Mouse (Mus musculus) spleen, adult 18-20 months (tissue): Measurements from ENCODE around the gene 1700029H14Rik.

ENCODE experiments used
- DNase-seq, 2 experiments: peaks; one replicate each; pipeline ENCODE4 v3.0.0; 2022; ENCODE audit warnings: mixed read lengths in 2 of 2

Gene 1700029H14Rik

DNA sequence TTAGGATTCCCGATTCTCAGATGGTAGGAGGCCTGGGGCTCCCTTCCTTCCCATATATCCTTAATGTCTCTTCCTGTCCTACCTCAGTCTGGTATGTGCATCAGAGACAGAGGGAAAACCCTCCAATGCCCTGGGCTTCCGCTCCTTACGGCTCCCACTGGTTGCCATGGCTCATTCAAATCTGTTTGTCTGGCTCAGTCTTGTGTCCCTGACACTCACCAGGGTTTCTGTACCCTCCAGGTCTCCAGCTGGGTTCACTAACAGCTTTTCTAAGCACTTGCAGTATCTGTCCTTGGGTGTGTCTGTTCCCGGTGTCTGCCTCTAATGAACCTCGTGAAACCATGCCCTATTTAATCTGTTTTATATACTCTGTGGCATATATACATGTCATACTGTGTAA is 20.7 kb downstream of the 1700029H14Rik start:
- no peak for DNase-seq

DNA sequence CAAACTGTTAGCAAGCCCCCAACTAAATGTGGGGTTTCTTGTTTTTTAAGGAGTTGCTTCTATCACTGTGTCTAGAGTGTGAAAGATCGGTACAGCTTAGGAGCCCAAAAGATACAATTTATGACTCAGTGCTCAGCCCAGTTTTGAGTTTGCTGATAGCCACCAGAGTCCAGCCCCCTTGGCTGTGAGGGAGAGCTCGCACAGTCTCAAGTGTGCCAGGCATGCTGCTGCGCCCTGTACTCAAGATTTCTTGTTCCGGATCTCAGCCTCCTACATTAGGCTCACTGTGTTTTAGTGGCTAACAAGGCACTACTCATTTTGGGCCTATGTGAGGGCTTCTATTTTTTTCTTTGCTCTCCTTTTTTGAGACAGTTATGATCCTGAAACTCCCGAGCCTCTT is 22.1 kb downstream of the 1700029H14Rik start:
- no peak for DNase-seq

DNA sequence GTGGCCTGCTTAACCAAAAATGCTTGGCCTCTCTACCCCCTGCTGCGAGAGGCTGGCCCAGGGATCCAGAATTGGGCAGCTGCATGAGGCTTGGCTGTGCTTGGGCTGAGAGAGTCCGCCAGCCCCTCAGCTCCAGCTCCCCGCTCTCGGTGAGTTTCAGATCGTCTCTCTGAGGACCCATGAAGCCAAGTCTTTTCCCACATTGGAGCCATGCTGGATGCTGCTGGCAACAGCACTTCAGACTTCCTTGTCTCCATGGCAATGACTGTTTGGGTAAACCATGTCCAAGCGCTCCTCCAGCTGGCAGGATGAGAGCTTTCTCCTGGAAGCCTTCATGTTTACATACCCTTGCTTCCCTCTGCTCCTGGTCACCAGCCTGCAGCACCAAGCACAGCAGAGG is 23.4 kb downstream of the 1700029H14Rik start:
- no peak for DNase-seq

DNA sequence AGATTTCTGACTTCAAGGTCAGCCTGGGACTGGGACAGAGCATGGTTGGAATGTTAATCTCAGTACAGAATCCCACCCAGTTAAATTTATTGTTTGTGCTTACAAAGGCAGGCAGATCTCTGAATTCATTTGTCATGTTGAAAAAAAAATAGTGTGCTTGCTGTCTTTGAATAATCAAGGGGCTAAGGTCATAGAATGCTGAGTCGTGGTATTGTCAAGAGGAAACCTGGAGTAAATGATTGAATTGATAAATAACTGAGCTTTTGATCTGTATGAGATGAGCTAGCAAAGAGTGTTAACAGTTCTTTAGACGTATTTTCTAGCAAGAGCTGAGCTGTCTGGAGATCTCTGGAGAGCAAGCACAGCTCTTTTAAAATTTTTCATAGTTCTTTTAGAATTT is 25.2 kb downstream of the 1700029H14Rik start:
- DNase-seq, result no peak

DNA sequence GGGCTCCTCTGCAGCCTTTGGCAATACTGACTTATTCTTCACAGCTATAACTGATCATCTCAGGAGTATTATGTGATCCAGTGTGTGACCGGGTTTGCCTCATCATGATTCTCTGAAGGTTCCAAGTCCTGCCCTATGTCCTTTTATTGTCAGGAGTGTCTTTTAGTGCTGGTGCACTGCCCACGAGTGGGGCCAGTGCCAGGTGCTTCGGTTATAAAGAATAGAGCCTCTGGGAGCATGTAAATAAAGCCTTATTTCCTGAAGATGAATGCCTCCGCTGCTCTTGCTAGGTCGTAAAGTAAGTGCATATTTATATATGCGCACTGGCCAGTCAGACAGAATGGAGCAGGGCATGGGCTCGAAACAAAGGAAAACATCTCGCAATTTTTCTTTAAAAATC is 29.1 kb downstream of the 1700029H14Rik start:
- DNase-seq, result no peak

DNA sequence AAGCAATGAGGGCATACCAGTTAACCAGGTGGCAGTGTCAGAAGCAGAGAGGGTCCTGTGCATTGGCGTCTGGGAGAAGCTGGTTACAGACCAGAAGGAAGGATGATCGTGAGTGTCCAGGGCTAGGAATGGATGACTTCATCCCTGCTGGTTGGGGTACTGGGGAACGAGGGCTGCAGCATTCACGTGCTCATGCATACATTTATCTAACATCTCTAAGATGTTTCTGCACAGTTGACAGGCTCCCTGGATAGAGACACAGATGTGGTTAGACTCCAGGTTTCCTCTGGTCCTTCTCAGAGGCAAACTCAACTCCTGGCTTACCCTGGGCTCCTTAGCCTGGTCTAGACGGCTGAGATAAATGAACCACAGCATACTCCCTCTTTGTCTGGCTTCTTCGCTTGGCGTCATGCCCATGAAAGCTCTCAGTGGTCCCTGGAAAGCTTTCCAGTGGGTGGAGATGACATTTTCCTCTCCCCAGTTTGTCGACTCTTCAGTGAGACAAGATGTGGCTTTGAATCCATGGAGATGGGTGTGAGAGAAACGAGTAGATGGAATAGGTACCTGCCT is 30.6 kb downstream of the 1700029H14Rik start:
- DNase-seq, result no peak

DNA sequence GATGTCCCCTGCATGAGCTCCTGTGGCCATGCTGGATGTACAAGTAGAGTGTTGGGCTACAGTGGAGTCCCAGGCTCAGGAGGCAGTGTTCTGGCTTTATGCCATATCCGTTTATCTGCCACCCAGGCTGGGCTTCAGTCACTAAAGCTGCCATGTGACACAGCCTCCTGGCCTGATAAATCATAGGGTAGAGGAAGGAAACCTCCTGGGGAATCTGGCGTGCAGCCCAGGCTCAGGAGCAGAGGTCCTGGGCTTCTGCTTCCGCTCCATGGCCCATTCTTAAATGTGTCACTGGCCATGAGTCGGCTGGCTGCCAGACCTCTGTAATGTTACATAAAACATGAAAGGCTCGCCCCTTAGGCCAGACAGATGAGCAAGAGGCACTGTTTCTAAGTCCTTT is 31.3 kb downstream of the 1700029H14Rik start:
- DNase-seq, result peak; percentile 26 to 29

DNA sequence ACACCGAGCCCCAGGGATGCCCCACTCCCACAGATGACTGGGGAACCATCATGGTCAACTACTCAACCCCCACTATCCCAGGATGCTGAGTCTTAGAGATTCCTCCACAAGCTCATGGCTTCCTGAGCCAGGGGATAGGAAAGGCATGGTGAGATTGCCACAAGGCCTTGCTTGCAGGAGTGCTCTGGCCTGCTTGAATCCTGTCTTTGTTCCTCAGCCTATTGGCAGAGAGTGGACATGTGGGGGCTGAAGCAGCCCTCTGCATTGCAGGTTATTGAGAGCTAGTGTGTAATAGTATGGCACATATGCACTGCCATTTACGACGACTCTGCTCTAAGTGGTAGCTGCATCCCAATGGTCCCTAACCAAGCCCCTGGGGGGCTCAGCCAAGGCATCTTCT is 31.9 kb downstream of the 1700029H14Rik start:
- no peak for DNase-seq

DNA sequence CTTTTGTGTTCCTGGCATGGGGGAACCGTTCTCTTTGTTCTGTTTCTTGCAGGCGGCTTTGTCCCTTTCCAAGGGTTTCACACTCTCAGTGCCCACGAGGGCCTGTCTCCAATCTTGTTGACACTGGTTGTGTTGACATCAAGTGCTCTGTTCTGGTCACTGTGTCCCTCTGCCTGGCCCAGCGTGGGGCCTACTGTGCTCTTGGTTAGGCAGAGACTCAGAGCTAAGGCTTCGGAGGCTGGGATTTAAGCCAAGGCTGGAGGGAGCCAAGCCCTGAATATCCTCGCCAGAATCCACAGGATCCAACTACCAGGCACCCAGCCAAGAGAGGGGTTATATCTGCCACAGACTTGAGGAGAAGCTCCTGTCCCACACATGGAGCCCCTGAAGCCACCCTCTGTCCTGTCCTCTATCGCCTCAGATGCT is 32.4 kb downstream of the 1700029H14Rik start:
- no peak for DNase-seq

DNA sequence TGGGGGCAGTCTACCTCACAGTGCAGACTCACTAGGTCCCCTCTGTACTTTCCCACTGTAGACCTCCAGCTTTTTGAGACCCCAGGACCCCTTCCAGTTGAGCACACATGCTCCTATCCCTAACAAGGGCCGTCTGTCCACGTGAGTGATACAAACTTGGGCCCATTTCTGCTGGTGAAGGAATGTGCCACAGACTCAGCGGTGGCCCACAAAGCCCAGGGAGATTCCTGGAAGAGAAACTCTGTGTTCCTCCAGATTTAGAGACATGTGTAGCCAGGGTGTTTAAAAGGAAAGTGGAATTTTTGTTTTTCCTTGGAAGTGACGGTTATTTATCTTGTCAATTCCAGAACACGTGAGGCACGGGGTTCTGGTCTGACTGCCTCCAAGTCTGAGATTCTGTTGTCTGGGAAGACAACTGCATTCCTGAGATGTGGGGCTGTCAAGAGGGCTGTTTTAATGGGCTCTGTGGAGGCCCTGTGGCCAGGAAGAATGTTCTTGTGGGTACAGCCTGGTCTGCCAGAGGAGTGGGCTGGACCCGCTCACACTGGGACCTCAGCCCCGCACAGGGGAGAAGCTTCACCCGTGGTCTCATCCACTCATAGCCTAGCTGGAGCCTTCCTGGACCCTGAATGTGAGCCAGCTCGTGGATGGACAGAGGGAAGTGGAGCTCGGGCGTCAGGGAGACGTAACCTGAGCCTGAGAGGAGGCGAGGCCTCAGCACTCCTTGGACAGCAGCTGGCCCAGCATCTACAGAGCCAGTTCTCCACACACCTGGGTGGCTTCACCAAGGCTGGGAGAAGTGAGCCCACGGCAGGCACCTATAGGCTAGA is 33.0 kb downstream of the 1700029H14Rik start:
- no peak for DNase-seq

DNA sequence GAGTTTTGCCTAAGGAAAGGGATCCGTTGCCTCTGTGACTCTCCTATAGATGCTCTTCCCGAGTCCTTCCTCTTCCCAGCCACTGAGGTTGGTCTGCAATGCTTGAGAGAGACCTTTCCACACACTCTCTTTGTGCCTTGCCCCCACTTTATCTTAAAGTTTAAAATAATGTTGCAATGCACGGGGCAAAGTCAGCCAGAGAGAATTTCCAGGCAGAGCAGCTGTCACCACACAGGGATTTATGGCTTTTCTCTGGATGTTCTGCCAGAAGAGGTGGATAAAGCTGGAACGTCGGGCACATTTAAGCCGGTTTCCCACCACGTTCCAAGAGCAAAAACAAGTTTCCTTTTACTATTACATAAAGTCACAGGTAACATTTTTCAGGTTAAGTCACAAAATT is 40.9 kb downstream of the 1700029H14Rik start:
- DNase-seq, result no peak

DNA sequence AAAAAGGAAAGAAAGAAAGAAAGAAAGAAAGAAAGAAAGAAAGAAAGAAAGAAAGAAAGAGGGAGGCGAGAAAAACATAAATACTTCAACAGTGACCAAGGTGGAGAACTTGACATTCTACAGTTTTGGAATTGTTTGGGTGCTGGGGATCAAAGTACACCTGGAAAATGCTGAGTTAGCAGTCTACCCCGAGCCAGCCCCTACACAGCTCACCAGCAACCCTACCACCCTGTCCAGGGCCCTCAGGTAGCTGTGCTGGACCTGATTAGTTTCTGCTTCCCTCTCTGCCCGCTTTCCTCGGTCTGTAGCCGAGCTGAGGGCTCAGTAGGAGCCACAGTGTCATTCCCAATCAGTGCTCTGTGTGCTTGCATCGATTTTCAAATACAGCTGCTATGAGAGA is 41.9 kb downstream of the 1700029H14Rik start:
- DNase-seq, result no peak

DNA sequence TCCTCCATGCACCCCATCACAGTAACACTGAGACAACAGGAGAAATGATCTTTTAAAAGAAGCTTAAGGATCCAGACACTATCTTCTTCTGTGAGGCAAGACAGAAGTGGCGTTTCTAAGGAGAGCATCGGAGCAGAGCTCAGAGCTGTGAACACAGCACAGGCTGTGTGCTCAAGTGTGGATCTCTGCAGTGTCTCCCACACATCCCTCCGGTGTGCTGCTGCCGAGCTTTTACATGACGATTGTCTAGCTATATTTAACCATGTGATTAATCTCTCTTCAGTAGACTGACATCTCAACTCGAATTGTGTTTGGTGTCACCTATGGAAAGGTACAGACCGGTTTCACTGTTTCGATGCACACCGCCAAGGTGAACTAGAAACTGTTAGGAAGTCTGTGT is 42.8 kb downstream of the 1700029H14Rik start:
- DNase-seq, result no peak

DNA sequence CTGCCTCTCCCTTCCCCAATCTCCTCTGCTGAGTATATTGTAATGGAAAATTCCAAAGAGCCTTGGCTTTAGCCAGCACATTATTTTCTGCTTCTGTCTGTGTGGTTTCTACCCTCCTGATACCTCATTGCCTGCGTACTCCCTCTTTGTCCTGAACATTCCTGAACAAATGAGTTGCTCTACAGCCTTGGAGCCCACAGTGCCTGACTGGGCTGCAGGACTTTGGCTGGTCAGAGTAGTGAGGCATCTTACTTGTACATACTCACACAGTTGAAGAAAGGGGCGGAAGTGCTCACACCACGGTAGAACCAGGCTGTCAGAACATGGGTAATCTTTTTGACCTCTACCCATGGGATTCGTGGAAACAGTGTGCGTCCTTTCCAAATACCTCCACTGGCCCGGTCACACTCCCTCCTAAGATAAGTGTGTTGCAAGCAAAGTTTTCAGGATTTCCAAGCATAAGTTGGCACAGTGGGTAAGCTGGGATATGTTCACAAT is 44.9 kb downstream of the 1700029H14Rik start:
- no peak for DNase-seq

DNA sequence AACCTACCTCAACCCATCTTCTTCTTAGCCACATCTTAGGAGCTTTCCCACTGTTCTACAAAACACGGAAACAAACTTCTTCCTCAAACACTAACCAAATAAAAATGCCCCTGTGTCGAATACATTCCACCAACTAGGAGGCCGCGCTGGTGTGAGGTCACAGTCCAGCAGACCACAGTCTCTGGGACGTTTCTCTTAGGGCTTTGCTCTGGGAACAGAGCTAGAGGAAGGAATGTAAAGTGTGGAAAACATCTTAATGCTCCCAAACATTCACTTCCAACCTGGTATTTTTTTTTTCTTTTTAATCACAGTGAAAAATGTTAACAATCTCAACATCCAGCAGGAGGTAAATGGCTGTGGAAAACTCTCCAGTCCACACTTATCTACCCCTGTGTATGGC is 45.5 kb downstream of the 1700029H14Rik start:
- DNase-seq, result no peak

DNA sequence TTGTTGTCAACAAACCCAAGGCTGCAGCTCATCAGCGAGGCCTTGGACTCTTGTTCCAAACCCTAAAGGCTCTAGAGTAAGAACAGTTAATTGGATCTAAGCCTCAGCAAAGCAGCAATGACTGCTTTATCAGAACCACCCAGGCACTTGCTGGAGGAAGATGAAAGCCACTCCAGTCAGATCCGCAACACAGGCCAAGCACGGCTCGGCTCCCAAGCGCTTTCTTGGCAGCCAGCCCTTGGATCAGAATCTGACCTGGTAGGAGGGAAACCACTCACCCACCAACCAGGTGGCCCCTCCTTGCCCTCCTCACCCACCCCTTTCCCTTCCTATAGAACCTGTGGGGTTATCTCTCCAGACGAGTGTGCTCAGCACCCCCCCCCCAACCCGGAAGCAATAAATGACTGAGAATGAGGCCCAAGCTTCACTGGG is 46.2 kb downstream of the 1700029H14Rik start:
- no peak for DNase-seq

DNA sequence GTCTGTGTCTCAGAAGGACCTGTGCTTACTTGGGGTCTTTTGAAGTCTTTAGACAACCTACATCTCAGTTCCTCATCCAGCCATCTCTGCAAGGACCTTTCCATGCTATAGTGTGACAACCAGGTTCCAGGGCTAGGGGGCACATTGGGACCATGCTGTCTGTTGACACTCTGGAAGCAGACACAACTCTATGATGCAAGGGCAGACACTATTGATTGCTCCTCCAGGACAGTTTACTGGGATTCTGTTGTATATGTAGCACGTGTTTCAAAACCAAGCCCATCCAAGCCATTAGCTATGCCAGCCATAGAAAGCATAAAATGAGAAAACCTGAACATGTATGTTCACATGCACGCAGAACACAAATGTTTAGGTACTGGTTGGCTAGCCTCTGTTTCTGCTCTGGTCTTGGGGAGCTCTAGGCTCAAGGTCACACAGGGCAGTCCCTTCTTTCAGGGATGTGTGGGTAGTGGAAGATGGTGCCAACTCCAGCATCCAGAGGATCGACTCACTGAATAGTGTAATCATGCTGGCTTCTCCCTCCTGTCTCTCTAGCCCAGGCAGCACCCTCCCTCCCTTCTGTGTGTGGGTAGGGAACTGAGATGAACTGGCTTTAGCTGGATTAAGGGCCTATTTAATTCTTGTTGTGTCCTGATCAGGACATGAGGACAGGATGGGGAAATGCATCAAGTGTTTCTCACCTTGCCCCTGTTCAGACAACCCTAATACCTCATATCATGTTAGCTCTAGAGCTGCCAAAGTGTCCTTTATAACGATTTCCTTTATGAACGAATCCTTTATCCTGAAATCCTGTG is 48.5 kb downstream of the 1700029H14Rik start:
- no peak for DNase-seq

DNA sequence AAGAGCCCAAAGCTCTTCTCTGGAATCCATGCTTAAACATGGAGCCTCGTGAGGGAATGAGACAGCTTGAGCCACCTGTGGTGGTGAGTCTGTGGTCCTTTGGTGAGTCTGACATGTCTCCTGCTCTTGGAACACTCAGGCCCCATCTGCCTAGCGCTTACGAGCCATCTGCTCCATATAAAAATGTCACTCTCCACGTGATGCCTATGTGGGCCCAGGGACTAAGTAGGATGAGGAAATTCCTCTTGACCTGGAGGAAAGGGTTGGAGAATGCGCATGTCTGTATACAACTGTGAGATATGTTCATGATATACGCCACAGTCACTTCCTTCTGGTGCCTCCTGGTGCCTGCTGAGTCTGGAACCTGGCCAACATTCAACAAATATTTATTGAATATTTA is 49.6 kb downstream of the 1700029H14Rik start:
- no peak for DNase-seq

DNA sequence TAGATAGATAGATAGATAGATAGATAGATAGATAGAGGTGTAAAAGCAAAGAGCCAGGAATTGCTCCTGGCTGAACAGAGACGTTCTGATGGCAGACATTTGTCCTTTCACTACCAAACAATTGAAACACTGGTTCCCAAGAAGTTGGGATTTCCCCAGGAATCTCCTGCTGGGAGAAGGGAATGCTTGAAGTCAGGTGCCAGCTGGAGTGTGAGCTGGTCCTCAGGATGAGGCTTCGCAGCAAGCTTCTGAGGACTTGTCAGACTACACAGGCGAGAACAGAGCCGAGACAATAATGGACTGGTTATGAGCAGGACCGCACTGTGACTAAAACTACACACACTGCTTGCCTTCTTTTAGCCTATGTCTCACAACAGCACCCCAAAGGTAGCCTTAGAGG is 50.2 kb downstream of the 1700029H14Rik start:
- no peak for DNase-seq

DNA sequence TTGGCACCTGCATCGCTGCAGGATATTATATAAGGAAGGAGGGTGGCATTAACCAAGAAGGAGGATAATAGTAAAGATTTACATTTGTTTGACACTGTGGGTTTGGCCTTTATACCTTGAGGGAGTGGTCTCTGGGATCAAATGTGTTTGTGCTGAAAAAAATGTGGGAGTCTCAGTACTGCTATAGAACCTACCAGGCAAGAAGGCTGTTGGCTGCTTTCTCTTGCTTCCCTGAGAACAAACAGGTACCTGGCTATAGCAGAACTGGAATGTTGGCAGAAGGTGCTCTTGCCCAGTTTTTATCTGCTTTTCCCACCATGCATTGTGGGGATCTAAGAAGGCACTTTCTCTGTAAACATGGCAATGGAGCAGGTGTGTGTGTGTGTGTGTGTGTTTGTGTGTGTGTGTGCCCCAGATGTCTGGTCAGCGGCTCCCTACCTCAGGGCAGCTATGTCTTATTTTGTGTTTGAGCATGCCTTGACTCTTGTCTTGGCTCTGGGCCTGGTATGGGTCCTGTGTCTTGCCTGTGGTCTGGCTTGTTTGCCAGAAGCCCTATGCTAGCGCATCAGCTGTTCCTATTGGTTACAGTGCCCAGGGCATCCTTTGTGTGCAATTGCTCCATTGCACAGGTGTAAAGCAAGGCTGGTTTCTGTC is 54.9 kb downstream of the 1700029H14Rik start:
- no peak for DNase-seq

DNA sequence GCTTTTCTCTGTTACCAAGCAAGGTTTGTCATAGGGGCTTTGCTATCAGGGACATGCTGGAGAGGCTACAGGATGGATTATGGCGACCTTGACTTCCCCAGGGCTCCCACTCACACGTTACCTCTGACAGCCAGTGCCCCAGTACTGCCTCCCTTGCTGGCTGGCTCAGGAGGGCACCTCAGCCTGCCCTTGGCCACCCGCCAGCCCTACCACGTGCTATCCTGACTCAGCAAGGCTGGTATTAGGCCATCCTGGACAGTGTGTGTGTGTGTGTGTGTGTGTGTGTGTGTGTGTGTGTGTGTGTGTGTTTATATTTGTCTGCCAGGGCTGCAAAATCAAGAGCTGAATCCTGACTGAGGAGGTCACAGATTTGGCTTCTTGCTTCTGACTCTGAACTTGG is 55.4 kb downstream of the 1700029H14Rik start:
- DNase-seq, result peak in 1 of 2 experiments; percentile 8

DNA sequence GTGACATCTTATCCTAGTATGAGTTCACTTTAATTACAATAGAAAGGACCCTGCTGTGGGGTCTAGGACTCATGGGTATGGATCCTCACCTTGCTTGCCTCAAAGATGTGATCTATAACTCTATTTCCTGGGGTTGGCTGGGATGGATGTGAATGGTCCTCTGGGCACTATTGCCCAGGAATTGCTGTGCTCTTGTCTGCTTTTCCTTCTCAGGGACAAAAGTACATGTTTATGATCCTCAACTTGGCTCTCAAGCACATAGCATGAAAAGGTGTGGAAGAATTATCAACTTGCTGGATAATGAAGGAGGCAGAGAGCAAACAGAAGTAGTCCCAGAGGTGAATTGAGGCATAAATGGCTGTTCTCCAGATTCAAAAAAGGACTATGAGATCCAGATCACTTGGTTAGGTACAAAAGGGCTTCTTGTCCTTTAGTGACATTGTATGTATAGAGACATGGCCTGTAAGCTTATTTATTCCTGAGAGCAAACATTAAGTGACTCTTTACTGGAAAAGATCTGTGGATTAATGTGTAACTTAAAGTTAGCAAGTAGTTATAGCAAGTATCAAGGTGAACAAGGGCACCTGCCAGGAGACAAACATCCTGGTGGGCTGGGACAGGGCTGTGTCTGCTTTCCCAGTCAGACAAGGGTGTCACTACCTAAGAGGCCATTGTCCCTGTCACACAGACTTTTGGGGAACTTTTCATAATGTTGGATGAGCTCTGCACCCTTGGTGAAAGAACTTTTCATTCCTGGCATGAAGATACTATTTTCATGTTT is 57.2 kb downstream of the 1700029H14Rik start:
- DNase-seq, result no peak
